Mouse (Mus musculus) heart, postnatal 4 days (tissue): ENCODE data around the gene Prpf3. TPM values are rescaled to one million over a fixed set of nuclear protein-coding genes. Genes with fewer than 3 reads are reported as not detected.
"Not testable (repeated sequence)": the region's sequence is repeated elsewhere in the genome, so short reads cannot be mapped to it uniquely, and the experiment has no call there.

Source experiments
- DNase-seq: peaks from one replicate; pipeline ENCODE4 v3.0.0; 2021
- total RNA-seq, 2 experiments: library from RNA; stranded (reverse); gene quantifications; 2 replicates each; pipeline ENCODE4 v1.2.3; 2021

The Prpf3 gene
- 10 to 100 TPM; 28.3 to 30.5 TPM for total RNA-seq

DNA sequence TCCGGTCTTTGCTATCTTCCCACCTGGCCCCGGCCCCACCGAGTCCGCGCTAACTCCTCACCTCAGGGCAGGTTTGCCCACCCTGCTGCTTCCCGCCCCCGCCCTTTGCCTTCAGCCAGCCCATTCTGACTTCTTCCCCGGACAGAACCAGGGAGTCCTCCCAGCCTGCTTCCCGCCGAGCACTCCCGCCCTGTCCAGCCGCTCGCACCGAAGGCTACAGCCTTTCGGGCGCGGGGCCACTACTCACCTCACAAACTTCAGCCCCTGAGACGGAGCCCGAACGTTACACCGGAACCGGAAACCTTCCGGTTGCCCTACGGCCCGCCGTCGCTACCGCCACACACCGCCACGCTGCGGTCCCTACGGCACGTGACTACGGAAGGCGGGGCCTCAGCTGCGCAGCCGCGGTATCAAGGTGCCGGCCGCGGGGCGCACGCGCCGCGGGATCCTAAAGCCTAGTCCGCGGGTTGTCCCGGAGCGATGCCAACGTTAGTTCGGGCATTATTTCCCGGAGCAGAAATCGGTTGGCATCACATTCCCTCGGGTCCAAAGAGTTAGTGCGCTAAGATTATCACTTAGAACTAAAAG lies at the start of gene Prpf3:
Gene Prpf3, minus strand, starts transcription at position 384 of the 588 bp plus-strand sequence.
- DNase-seq: peak; percentile 96

DNA sequence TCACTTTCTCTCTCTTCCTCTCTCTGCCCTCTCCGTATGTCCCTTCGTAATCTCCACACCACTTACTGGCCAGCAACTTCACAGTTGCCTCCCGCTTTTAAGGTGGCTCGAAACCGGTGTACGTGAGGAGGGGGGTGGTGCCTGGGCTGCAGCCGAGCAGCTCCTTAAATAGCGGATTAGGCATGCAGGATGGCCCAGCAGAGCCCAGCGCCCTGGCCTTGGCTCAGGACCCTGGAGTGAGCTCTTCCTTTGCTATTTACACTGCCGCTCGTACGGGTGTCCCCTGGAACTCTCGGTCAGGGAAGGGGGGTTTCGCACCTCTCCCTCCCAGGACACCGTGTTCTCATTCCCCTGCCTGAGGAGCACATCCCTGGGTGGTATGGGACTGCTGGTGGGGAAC lies 48.9 kb upstream of the Prpf3 start, which contains the start of gene Car14:
Gene Car14, minus strand, starts transcription at position 124 of the 400 bp plus-strand sequence.
- peak; percentile 62 for DNase-seq

DNA sequence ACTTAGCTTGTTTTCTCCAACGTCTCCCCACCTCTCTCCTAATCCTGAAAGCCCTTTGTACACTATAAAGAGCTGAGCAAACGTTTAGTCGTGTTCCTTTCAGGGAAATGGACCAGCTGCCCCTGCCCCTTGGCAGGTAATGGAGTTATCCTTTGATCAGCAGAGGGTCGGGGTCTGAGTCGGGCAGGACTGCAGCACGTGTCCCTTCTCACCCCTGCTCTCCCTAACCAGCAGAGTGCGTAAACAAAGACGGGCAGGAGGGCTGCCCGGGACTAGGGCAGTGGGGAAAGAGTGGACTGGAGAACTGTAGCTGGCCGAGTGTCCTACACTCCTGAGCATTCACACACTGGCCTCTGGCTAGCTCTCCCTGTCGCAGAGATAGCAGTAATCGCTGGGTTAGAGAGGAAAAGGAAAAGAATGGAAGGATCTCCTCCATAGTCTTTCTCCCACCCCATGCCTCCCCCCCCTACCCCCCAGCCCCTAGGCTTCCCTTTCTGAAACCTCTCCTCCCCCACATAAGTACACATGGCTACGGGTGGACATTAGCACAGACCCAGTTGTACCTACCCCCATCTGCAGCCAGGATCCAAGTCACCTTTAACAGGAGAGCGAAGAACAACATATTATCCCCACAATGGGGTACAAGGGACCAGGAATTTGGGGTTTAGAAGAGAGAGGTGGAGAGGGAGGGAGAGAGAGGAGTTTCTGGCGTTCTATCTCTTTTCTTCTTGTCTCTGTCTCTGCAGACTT lies 48.2 kb upstream of the Prpf3 start:
- peak; percentile 21 for DNase-seq

DNA sequence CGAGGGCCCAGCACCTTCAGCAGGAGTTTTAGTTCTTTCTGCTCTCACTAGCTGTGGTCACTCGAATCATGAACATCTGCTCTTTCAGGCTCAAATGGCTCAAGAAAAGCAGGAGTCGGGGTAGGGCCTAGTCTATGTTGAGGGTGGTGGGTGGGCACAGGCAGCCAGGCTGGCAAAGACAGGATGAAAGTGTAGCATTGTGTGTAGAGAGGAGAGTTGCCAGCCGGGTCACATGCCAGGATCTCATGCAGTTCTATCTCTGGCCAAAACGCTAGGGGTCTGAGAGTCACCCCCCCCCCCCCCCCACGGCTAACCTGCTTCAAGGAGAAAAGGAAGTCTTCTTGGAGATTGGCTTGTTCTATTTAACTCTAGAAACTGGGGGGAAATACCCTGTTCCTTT lies 47.0 kb upstream of the Prpf3 start:
- DNase-seq: peak; percentile 38

DNA sequence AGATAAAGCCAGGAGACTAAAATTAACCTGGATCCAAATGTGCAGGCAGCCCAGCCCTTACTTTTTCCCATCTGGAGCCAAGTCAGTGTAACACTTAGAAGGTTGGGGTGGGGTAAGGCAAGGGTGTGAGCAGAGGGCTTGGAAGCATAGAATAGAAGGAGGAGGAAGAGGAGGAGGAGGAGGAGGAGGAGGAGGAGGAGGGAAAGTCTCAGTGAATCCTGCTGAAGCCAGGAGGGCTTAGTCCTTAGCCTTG lies 46.6 kb upstream of the Prpf3 start:
- no peak for DNase-seq

DNA sequence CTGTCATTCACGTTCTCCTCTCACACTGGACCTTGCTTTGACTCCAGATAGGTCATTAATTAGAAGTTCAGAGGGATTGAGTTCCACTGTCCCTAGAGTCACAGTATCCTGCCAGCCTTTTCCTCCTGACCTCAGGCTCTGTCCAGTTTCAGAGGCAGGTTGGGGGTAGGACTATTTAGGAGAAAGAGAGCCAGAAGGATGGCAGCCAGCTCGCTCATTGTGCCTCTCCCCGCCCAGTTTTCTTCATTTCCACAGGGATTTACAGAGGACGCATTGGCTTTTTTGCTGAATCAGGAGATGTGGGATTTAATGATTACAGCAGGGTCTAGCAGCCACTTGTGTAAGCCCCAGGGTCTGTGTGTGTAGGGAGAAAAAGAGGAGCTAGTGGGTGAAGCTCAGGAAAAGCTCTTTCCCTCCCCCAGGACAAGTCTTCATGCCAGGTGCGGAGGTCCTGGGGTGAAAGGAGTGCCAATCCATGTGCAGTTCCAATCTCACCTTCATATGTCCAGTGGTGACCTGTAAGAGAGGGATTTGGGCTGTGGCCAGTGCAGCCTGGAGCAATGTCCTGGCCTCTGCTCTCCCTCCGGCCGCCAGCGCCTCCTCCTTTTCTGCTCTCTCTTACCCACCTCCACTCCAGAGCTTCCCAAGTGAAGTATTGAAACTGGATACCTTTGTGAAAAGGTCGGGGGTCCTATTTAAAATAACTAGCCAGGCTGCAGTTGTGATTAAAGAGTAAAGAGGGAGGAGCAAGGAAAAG lies 46.1 kb upstream of the Prpf3 start:
- peak; percentile 39 for DNase-seq

DNA sequence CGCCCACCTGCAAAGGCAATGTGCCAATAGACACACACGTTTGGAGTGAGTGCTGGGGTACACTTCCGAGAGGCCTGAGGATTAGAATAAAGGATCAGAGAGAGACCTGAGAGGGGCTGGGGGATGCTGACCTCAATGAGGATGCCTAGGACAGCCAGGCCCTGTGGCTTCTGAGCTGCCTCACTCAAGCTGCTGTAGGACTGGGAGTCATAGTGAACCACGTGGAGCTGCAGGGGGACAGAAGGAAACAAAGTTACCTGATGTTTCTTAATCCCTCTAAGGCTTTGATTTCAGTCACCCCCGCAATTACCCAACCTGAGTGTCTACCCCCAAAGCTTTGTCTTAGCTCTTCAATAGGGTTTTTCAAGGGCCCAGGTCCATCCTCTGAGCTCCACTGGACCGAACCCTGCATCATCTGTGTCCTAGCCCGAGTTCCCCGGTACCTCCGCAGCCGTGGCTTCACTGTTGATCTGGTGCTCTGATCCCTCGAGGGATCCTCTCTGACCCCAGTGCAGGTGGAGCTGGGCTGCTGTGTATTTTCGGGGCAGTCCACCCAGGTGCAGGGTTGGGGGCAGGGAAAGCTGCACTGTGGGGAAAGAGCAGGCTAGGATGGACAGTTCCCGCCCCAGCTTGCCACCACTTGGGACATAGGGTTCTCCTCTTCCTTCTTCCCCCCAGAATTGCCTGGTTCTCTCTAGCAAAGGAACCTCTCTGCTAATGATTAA lies 44.3 kb upstream of the Prpf3 start:
- DNase-seq: no peak

DNA sequence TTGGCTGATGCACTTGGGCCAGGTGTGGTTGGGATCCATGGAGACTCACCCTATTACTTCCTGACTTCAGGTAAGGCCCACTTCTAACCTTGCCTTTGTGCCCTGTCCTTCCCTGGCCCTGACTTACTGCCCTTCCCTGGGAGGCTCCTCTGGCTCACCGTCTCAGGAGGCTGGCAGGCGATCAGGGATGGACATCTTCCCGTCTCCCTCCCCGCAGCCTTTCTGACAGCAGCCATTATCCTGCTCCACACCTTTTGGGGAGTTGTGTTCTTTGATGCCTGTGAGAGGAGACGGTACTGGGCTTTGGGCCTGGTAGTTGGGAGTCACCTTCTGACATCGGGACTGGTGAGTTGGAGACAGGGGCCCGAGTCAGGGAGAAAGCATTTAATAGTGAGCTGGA lies 39.8 kb upstream of the Prpf3 start:
- not testable (repeated sequence) for DNase-seq

DNA sequence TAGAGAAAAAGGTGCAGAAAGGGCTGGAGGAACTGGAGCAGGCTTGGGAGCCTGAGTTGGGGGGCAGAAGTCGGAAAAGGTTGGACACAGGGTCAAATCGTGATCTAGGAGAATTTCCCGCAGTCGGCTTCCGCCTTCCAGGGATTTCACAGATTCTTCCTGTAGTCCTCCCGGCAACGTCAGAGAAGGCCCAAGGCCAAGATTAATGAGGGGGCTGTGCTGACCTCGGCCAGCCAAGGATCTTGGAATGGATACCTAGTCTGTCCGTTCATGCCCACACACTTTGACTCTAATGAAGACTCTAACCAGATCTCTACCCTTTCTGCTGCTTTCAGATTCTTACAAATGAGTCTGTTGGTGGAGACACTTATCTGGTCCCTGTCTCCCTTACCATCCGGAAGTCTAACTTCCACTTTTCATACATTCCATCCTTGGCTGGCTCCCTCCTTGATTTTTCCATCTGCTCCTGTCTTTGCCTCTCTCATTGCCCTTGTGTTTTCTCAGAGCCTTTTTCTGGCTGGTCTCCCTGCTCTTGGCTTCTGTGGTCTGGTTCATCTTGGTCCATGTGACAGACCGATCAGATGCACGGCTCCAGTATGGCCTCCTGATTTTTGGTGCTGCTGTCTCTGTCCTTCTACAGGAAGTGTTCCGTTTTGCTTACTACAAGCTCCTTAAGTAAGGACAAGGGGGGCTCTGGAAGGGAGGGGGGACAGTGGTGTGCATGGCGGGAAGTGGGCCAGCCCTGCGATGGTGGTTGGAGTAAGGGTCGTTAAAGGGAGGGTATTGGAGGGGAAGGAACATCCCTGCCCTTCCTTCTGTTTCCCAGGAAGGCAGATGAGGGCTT lies 38.9 kb upstream of the Prpf3 start:
- DNase-seq: peak; percentile 78

DNA sequence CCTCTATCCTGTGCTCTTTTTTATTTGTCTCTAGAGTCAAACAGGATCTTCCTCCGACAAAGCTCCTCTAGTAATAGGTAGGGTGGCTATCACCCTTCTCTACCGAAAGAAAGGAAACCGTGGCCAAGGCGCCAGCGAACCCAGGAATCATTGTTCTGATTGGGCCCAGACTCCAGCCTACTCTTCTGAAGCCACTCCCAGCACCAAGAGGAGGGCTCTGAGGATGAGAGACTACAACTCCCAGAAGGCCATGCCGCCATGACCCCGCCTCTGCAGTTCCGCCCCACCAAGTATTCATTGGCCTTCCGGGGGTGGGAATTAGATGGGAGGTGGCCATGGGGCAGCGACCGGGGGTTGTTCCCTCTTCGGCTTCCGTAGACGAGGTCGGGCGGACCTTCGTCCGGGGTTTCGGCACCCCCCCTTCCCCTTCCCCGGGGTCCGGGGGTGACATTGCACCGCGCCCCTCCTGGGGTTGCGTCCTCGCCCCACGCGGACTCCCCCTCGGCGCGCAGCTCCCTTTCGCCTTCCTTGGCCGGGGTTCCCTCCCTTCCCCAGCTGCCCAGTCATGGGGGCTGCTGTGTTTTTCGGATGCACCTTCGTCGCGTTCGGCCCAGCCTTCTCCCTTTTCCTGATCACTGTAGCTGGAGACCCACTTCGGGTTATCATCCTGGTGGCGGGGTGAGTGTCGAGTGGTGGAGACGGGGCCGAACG lies 38.1 kb upstream of the Prpf3 start, which contains the start of gene Aph1a:
Gene Aph1a, plus strand, starts transcription at position 364 of the 711 bp plus-strand sequence.
- DNase-seq: peak; percentile 96

DNA sequence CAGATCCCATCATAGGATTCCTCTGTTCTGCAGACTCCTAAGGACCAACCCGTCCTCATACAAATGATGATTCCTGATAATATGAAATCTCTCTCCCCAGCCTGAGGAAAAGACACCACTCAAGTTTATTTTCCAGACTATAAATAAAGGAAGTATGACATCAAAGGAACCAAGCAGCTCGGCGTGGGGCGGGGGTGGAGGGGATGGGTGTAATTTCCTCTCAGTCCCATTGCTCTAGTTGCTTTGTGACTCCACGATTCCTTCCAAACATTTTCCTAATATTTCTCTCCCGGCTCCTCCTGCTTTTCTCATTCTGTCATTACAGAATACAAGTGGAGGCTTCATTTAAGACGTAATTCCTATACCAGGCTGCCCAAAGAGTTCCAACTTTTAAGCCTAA lies 37.4 kb upstream of the Prpf3 start:
- peak; percentile 31 for DNase-seq

DNA sequence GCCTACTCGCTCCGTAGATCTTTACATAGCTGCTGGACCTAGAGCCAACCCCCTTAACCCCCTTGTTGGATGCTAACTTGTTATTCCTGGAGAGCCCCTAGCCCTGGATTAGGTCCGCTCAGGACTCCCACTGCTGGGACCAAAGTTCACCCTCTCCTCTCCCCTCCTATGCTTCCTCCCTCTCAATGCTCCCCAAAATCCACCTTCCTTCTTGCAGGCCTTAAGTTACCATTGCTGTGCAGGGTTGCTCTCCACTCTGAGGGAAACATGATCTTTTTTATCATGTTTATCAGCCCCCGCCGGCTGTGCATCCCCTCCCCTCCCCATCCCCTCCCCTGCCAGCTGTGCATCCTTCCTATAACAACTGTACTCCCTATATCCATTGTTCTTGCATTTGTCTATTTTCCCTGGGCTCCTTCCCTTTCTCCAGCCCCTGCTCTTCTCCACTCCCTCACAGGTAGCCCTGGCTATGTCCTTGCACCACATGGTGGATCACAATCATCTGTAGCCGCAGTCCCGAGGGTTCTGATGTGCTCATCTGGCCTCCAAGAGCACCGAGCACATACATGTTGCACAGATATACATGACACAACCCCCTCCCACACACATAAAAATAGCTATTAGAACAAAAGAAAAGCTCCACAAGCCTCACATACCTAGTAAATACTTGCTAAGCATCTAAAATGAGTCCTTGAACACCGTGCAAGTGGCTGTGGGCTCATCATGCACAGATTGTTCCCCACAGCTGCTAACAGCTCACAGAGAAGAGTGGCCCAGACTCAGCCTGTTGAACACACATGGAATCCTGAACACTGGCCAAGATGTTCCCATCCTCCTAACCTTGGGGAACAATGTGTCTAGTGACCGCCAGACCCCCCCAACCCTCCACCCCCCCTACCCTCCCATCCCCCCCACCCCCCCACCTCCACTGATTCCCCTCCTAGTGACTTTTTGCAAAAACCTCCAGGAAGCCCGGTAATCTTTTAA lies 36.7 kb upstream of the Prpf3 start:
- DNase-seq: no peak

DNA sequence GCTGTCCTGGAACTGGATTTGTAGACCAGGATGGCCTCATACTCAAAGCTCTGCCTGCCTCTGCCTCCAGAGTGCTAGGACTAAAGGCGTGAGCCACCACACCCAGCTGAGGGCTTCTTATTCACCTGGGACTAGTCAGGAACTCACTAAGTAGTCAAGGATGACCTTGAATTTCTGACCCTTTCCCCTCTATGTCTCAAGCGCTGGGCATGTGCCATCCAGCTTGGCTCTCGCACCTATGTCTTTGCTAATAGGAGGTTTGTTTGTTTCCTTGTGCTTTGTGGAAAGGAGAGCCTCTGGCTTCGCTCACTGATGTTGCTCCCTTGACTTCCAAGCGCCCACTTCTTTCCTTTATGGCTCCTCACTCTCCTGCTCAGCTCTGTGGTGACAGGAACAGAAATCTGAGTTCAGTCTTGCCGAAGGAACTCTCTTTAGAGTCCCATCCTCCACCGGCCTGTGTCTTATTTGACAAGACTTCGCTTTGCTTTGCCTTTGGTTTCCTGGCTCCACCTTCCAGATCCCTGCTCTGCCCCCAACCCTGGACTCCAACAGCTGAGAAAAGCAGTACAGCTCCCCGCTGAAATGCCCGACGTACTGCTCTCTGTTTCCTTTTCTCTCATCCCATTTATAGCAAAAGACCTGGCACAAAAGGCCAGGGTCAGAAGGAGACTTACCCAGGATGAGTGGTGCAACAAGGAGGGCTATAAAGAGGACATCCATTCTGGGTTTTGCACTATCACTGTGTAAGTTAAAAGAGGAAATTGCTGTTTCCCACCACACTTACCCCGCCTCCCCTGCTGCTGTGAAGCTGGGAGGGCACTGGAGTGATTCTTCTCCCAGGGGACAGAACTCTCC lies 35.8 kb upstream of the Prpf3 start, which contains the start of gene BC028528:
Gene BC028528, minus strand, starts transcription at position 795 of the 855 bp plus-strand sequence.
- peak; percentile 61 for DNase-seq

DNA sequence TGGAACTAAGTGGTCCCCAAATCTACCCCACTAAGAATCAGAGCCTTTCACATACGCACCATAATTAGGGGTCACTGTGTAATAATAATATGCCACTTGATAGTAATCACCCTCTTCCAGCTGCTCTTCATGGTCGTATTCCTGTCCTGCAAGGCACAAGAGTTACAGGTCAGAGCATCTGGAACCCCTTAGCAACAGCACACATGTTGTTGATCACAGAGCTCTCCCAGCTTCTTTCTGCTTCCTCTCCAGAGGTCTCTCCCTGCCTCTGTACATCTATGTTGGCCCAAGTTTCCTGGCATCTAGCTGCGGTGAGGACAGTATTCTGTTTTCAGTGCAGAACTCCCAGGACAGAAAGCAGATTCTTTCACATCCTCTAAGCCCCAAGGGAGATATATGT lies 34.0 kb upstream of the Prpf3 start:
- DNase-seq: no peak

DNA sequence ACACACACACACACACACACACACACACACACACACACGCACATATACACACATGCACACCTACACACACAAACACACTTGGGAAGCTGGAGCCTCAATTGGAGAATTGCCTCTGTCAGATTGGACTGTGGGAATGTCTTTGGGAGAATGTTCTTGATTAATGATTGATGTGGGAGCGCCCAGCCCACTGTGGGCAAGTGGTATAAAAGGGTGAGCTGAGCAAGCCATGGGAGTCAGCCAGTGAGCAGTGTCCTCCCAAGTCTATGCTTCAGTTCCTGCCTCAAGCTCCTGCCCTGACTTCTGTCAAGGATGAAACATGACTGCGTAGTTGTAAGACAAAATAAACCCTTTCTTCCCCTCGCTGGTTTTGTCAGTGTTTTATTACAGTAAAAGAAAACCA lies 31.9 kb upstream of the Prpf3 start:
- no peak for DNase-seq

DNA sequence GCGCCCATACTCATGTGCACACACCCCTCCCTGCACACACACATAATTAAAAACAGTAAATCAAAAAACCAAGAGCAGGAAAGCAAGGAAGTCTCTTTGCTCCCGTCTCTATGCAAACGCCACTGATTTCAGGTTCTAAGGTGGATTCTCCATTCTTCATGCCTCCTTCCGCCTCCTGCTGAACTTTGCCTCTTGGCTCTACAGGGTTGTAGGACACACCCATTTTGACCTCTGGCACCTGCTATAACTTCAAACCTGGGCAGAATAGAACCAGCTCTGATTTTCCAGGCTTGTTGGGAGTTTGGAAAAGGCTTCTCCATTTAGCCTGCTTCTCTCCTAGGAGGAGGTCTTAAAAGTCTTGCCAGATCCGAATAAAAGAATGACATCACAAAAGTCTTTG lies 28.7 kb upstream of the Prpf3 start:
- no peak for DNase-seq

DNA sequence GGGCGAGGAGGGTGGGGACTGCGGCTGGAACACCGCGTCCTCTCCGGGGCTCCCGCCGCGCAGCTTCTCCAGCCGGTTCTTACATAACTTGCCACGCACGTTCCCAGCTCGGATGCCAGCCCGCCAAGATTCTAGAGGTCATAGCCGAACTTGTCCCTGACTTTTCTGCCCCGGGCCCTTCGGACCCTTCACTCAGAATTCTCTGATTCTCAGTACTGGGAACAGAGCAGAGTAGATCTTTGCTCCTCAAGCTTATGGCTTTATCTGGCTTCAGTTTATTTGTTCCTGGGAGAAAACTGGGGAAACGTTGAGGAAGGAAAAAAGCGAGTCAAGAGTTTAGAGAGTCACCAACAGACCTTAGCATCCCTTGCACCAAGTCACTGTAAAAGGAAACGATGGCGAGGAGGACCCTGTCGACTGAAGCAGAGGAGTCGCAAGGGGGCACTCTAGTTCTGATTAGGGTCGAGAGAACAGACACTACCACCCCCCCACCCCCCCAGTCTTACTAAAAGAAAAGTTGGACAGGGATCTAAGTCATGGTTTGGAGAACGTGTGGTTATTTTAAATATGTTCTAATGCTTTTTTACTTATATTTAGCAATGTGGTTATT lies 27.2 kb upstream of the Prpf3 start:
- DNase-seq: peak; percentile 87
